In the genomic region with DNA sequence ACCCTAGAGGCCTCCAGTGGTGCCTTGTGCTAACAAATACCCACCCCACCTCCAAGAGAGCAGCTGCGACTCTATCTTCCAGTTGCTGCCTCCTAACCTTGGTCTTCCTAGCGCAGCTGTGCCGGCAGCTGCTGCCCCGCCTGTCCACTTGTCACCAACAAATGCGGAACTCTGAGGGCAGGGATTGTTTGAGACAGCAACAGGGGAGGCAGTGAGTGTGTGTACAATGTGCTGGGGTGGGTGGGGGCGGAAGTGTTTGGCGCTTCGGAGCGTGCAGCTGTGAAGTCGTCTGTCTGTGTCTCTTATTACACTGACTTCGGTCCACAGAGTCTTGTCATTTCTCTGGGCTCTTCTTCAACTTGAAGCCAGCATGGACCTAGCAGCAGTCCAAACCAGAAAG, we compare ENCODE assay signal across 8 mouse cellular contexts. TPM values are rescaled to one million over a fixed set of nuclear protein-coding genes. Genes with fewer than 3 reads are reported as not detected.
A peak's percentile ranks its signal among the peaks of the same experiment; 100 is the strongest.
DNase-seq lines count a peak whose midpoint lies in the region; ATAC-seq and TF ChIP-seq lines count a peak whose summit lies in the region.

No protein-coding gene starts in this region.

- H3K27ac ChIP-seq in heart, embryonic 13.5 days (replicated peaks), result no peak overlapping the region
- H3K27ac ChIP-seq in lung, embryonic 14.5 days (ENCODE audit: low read depth), result no peak overlapping the region

- peak overlapping the region; percentile 20; the same call in 1 of the 2 replicates for H3K4me2 ChIP-seq in heart, embryonic 13.5 days
- peak overlapping the region; percentile 12; the same call in 1 of the 2 replicates for H3K4me2 ChIP-seq in lung, embryonic 14.5 days

- no peak for ATAC-seq in heart, embryonic 13.5 days (ENCODE audit: extremely low read depth, insufficient number of reproducible peaks, low FRiP score, low TSS enrichment)
- ATAC-seq in hematopoietic stem cell, adult 5-6 weeks (replicated peaks in 1 of 2; ENCODE audit: insufficient read depth in 1 of 2, low FRiP score in 2 of 2, low TSS enrichment in 1 of 2, low read depth in 1 of 2, poor library complexity in 2 of 2, severe bottlenecking in 2 of 2), result peak; percentile 75 to 86
- peak; percentile 49; the same call in 1 of the 2 replicates for ATAC-seq in lung, embryonic 14.5 days (ENCODE audit: insufficient read depth)

- no peak overlapping the region for H3K4me3 ChIP-seq in heart, embryonic 13.5 days
- no peak overlapping the region for H3K4me3 ChIP-seq in lung, embryonic 14.5 days (ENCODE audit: low read depth, low read length)

- no peak for DNase-seq in heart, postnatal 4 days
- peak; percentile 70 for DNase-seq in brain, adult 2 months (ENCODE audit: low read depth, low spot score)
- peak; percentile 52 for DNase-seq in lung, embryonic 14.5 days
- DNase-seq in skeletal muscle tissue, adult 2 months (ENCODE audit: low read depth, low spot score), result peak; percentile 62
- no peak for DNase-seq in frontal cortex, adult 2 months (ENCODE audit: extremely low spot score in 1 of 2, low spot score in 1 of 2)
- no peak for DNase-seq in adrenal gland, adult 18-20 months (ENCODE audit: low spot score in 2 of 2)

- no peaks in the 10 kb centered on the region for H3K27me3 ChIP-seq in heart, embryonic 13.5 days (replicated peaks)
- H3K27me3 ChIP-seq in lung, embryonic 14.5 days (ENCODE audit: insufficient read depth, low read length), result no peaks in the 10 kb centered on the region

- WGBS in heart, embryonic 13.5 days, result 57% methylated on average over 11 of the region's 11 CpGs
- 12% methylated on average over 11 of the region's 11 CpGs for WGBS in lung, embryonic 14.5 days

- no peaks in the 10 kb centered on the region for H3K9me3 ChIP-seq in heart, embryonic 13.5 days
- H3K9me3 ChIP-seq in lung, embryonic 14.5 days (ENCODE audit: low read depth, low read length), result no peaks in the 10 kb centered on the region

- peaks cover 69% of the 10 kb centered on the region for H3K36me3 ChIP-seq in heart, embryonic 13.5 days
- H3K36me3 ChIP-seq in lung, embryonic 14.5 days (ENCODE audit: insufficient read depth), result no peaks in the 10 kb centered on the region

- no peak for TF ChIP-seq CTCF in lung, embryonic 14.5 days (IDR thresholded peaks at IDR 0.05; ENCODE audit: low read depth)

- H3K4me1 ChIP-seq in heart, embryonic 13.5 days, result peaks cover 5% of the 10 kb centered on the region; the same call in 1 of the 2 replicates
- 0 out of 2 replicates have a peak, but pooled peaks cover 2% of the 10 kb centered on the region for H3K4me1 ChIP-seq in lung, embryonic 14.5 days (ENCODE audit: insufficient read depth)

- no peak overlapping the region for H3K9ac ChIP-seq in heart, embryonic 13.5 days
- H3K9ac ChIP-seq in lung, embryonic 14.5 days, result no peak overlapping the region

RNA-seq across cellular contexts. Expression of a gene that starts 49.7 kb away (rescaled TPM):
- 7.6 and 9.5 TPM in 2 replicates for polyA plus RNA-seq in heart, embryonic 13.5 days (2015; fragmentation: Nextera tagmentation; extraction: Ambion mirVana)
- 10 to 100 TPM; 46.3 to 47.7 TPM for total RNA-seq in heart, postnatal 4 days (2021)
- 15.9 and 18.1 TPM in 2 replicates for total RNA-seq in hematopoietic stem cell, adult 5-6 weeks (2017)
- polyA plus RNA-seq in lung, embryonic 14.5 days (2014; fragmentation: Nextera tagmentation; extraction: Ambion mirVana), result 7.9 and 8.7 TPM in 2 replicates
- 45.1 and 45.5 TPM in 2 replicates for polyA plus RNA-seq in frontal cortex, adult 2 months (2012; rRNA removed)
- total RNA-seq in adrenal gland, adult 18-20 months (2021), result 10 to 100 TPM; 48.5 to 49.6 TPM

Comparison
In these comparisons a context has a peak if more than half of its experiments do, and no peak if none do; other contexts are left out.
1. DNase-seq: peak in brain, adult 2 months (single experiment), lung, embryonic 14.5 days (single experiment) and skeletal muscle tissue, adult 2 months (single experiment); none in heart, postnatal 4 days (single experiment), frontal cortex, adult 2 months (0 of 2) and adrenal gland, adult 18-20 months (0 of 2).